Mouse (Mus musculus) liver, embryonic 12.5 days (tissue): ENCODE data around the gene Chadl. TPM values are rescaled to one million over a fixed set of nuclear protein-coding genes. Genes with fewer than 3 reads are reported as not detected.

ENCODE experiments used
- ATAC-seq: fragments of 200-750 bp; cut with Nextera tagmentation; 2 replicates; pipeline ENCODE4 v1.8.0; 2017; ENCODE audit warnings: moderate number of reproducible peaks, mild to moderate bottlenecking, moderate library complexity
- H3K27ac ChIP-seq: fragments of 300-500 bp; sonication (generic); 2 replicates; pipeline ENCODE4 v1.5.1; 2016; ENCODE audit warnings: mild to moderate bottlenecking
- H3K27me3 ChIP-seq: fragments of 300-500 bp; sonication (generic); replicated peaks from 2 replicates; pipeline ENCODE4 v1.6.1; 2016; ENCODE audit warnings: mild to moderate bottlenecking, moderate library complexity
- H3K36me3 ChIP-seq: fragments of 300-500 bp; sonication (generic); 2 replicates; pipeline ENCODE4 v1.6.1; 2016; ENCODE audit warnings: mild to moderate bottlenecking, moderate library complexity
- H3K4me1 ChIP-seq: fragments of 300-500 bp; sonication (generic); 2 replicates; pipeline ENCODE4 v1.6.1; 2016
- H3K4me2 ChIP-seq: fragments of 300-500 bp; sonication (generic); 2 replicates; pipeline ENCODE4 v1.6.1; 2016; ENCODE audit warnings: mild to moderate bottlenecking, moderate library complexity
- H3K4me3 ChIP-seq: fragments of 300-500 bp; sonication (generic); 2 replicates; pipeline ENCODE4 v1.5.1; 2016; ENCODE audit warnings: mild to moderate bottlenecking, moderate library complexity
- H3K9ac ChIP-seq: fragments of 300-500 bp; sonication (generic); 2 replicates; pipeline ENCODE4 v1.6.1; 2016; ENCODE audit warnings: mild to moderate bottlenecking, moderate library complexity
- H3K9me3 ChIP-seq: fragments of 300-500 bp; sonication (generic); replicated peaks from 2 replicates; pipeline ENCODE4 v1.6.1; 2016; ENCODE audit warnings: mild to moderate bottlenecking, moderate library complexity
- WGBS: fragments of 180-500 bp; shearing (Covaris S2); methylation state at CpG from one replicate; pipeline ENCODE4 v1.1.7; 2016; ENCODE audit not compliant: insufficient replicate concordance; 5-methylcytosine and 5-hydroxymethylcytosine counted together
- polyA plus RNA-seq: library from polyadenylated mRNA; unstranded; fragments of >200 nt; fragmentation: Nextera tagmentation; extraction: Ambion mirVana; gene quantifications from 2 replicates; pipeline ENCODE4 v1.2.1, GENCODE M21; 2016

Chadl gene
- polyA plus RNA-seq, 1 experiment from 2014 or later, result 0.48 TPM

DNA sequence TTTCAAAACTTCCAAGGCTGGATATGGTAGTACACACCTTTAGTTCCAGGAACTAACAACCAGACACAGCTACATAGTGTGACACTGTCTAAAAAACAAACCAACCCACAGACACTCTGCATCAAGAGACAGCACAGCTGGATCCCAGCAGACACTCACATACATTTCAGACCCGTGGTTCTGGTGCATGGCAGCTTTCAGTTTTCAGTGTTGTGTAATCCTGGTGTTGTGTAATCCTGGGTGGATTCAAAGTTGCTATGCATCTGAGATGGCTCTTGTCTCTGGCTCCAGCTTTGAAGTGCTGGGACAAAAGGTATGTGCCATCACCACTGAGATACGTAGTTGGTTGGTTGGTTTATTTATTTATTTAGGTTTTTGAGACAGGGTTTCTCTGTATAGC lies 1.4 kb upstream of the Chadl start:
- H3K4me1 ChIP-seq, result peaks cover 20% of the 10 kb centered on the region
- H3K4me3 ChIP-seq, result no peak overlapping the region
- WGBS, result 38% methylated on average over 2 of the region's 2 CpGs
- ATAC-seq, result no peak
- no peak overlapping the region for H3K27ac ChIP-seq
- H3K9me3 ChIP-seq, result no peaks in the 10 kb centered on the region
- no peak overlapping the region for H3K4me2 ChIP-seq
- peaks cover 40% of the 10 kb centered on the region for H3K27me3 ChIP-seq
- H3K36me3 ChIP-seq, result peaks cover 18% of the 10 kb centered on the region
- no peak overlapping the region for H3K9ac ChIP-seq

DNA sequence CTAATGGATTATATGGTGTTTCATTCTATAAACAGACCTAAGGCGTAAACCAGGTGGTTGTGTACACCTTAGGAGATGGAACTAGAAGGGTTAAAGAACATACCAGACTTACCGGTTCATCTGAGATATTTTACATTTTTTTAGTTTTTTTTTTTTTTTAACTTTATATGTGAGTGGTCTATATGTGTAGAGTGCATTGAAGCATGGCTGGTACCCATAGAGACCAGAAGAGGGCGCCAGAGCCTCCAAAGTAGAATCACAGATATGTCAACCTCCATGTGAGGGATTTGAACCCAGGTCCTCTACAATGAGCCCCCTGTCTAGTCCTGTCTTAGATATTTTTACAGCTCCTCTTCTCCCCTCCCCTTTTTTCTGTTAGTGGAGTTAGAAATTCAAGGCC lies 760 bp upstream of the Chadl start:
- Histone ChIP-seq H3K36me3 (peaks cover 11% of the 10 kb centered on the region), H3K4me3 (no peak overlapping the region), H3K4me1 (peaks cover 19% of the 10 kb centered on the region), H3K27ac (no peak overlapping the region), H3K4me2 (no peak overlapping the region), H3K9me3 (no peaks in the 10 kb centered on the region), H3K9ac (no peak overlapping the region), H3K27me3 (peaks cover 47% of the 10 kb centered on the region)
- ATAC-seq, result no peak
- WGBS, result 42% methylated on average over 3 of the region's 3 CpGs

GRCm38 (mm10) chr15:81694891-81695290 lies 2.2 kb downstream of the Chadl start:
- Histone ChIP-seq H3K27ac (no peak overlapping the region), H3K9me3 (no peaks in the 10 kb centered on the region), H3K4me1 (peaks cover 19% of the 10 kb centered on the region), H3K4me3 (peak overlapping the region; percentile 55), H3K4me2 (peak overlapping the region; percentile 77), H3K27me3 (peaks cover 66% of the 10 kb centered on the region), H3K9ac (peak overlapping the region; percentile 62; the same call in 1 of the 2 replicates), H3K36me3 (no peaks in the 10 kb centered on the region)
- ATAC-seq, result no peak
- WGBS, result 36% methylated on average over 18 of the region's 19 CpGs

GRCm38 (mm10) chr15:81693967-81694881 lies 2.9 kb downstream of the Chadl start:
- H3K36me3 ChIP-seq, result no peaks in the 10 kb centered on the region
- peaks cover 19% of the 10 kb centered on the region for H3K4me1 ChIP-seq
- ATAC-seq, result peak; percentile 67
- H3K4me3 ChIP-seq, result peak overlapping the region; percentile 55
- peak overlapping the region; percentile 62 for H3K9ac ChIP-seq
- H3K27me3 ChIP-seq, result peaks cover 66% of the 10 kb centered on the region
- H3K27ac ChIP-seq, result no peak overlapping the region
- WGBS, result 2% methylated on average over 103 of the region's 107 CpGs
- H3K9me3 ChIP-seq, result no peaks in the 10 kb centered on the region
- peak overlapping the region; percentile 77 for H3K4me2 ChIP-seq

GRCm38 (mm10) chr15:81693366-81693966 lies 3.6 kb downstream of the Chadl start:
- Histone ChIP-seq H3K36me3 (peaks cover 4% of the 10 kb centered on the region), H3K4me3 (peak overlapping the region; percentile 55), H3K4me2 (peak overlapping the region; percentile 77), H3K27ac (no peak overlapping the region), H3K4me1 (peaks cover 19% of the 10 kb centered on the region), H3K9me3 (no peaks in the 10 kb centered on the region), H3K9ac (peak overlapping the region; percentile 62), H3K27me3 (peaks cover 66% of the 10 kb centered on the region)
- no peak for ATAC-seq
- 8% methylated on average over 41 of the region's 41 CpGs for WGBS

GRCm38 (mm10) chr15:81680301-81680805 lies 16.7 kb downstream of the Chadl start:
- ATAC-seq, result no peak
- Histone ChIP-seq H3K36me3 (peaks cover 89% of the 10 kb centered on the region), H3K4me1 (no peaks in the 10 kb centered on the region), H3K27ac (no peak overlapping the region), H3K9ac (no peak overlapping the region), H3K27me3 (no peaks in the 10 kb centered on the region), H3K4me2 (no peak overlapping the region), H3K9me3 (no peaks in the 10 kb centered on the region), H3K4me3 (no peak overlapping the region)
- 90% methylated on average over 4 of the region's 4 CpGs for WGBS

GRCm38 (mm10) chr15:81676637-81677036 lies 20.4 kb downstream of the Chadl start:
- 79% methylated on average over 3 of the region's 3 CpGs for WGBS
- Histone ChIP-seq H3K4me2 (no peak overlapping the region), H3K27ac (no peak overlapping the region), H3K9ac (no peak overlapping the region), H3K9me3 (no peaks in the 10 kb centered on the region), H3K36me3 (peaks cover 80% of the 10 kb centered on the region), H3K4me3 (no peak overlapping the region), H3K4me1 (no peaks in the 10 kb centered on the region), H3K27me3 (no peaks in the 10 kb centered on the region)
- ATAC-seq, result no peak

- ATAC-seq, result no peak
- peaks cover 76% of the 10 kb centered on the region for H3K36me3 ChIP-seq
These were observed 26.9 kb downstream of the Chadl start for GRCm38 (mm10) chr15:81670231-81670640.

GRCm38 (mm10) chr15:81666957-81667356 lies 30.1 kb downstream of the Chadl start:
- ATAC-seq, result no peak
- WGBS, result 83% methylated on average over 10 of the region's 10 CpGs
- no peaks in the 10 kb centered on the region for H3K27me3 ChIP-seq

More at GRCm38 (mm10) chr15:81670231-81670640, 26.9 kb downstream of the Chadl start:
- Histone ChIP-seq H3K9ac (no peak overlapping the region), H3K4me3 (no peak overlapping the region), H3K27ac (no peak overlapping the region), H3K27me3 (no peaks in the 10 kb centered on the region), H3K9me3 (no peaks in the 10 kb centered on the region), H3K4me1 (peaks cover 5% of the 10 kb centered on the region), H3K4me2 (no peak overlapping the region)
- 77% methylated on average over 4 of the region's 4 CpGs for WGBS

DNA sequence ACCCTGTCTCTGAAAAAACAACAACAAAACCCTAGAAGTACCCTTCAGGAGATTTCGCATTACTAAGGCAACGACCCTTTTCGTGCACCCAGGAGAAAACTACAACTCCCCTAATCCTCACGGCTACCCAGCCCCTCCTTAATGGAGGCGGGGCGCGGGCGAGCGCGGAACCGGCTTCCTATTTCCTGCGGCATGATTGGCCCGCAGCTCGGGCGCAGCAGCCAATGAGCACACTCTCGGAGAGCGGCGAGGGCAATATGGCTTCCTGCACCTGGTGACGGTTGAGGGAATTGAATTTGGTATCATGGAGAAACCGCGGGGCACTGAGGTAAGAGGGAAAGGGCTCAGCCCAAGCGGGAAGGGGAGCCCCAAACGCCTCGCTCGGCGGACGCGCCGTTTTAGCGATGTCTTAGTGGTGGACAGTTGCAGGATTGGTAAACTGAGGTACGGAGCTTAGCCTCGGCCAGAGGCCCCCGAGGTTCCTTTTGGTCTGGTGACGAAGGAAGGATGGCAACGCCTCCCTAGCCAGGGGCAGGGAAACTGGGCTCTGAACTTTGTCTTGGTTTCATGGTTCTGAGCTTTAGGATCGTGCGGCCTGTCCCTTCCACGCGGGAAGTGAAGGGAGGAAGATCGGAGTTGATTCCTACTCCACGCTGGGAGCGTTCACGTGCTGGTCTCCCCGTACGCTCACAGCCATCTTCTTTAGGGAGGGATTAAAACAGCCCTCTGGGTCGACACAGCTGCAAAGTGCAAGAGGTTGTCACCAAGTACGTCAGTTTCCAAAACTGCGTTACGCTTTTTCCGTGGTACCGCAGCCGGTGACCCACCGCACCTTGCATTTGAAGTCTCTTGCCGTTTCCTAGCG lies 33.2 kb downstream of the Chadl start, which contains the start of gene L3mbtl2:
Gene L3mbtl2 (plus strand): TSS at position 193 of the 865 bp plus-strand sequence.
- H3K36me3 ChIP-seq, result peaks cover 22% of the 10 kb centered on the region
- peak within 1 kb of the TSS; percentile 74 for H3K27ac ChIP-seq
- H3K9me3 ChIP-seq, result no peaks in the 10 kb centered on the region
- peak within 1 kb of the TSS; percentile 73 for H3K4me3 ChIP-seq
- peak within 1 kb of the TSS; percentile 75 for H3K9ac ChIP-seq
- H3K4me1 ChIP-seq, result peaks cover 18% of the 10 kb centered on the region
- no peaks in the 10 kb centered on the region for H3K27me3 ChIP-seq
- WGBS, result under 1% methylated on average over 55 of the region's 55 CpGs
- peak within 1 kb of the TSS; percentile 91 for H3K4me2 ChIP-seq
- peak; percentile 99 for ATAC-seq

More at GRCm38 (mm10) chr15:81666957-81667356, 30.1 kb downstream of the Chadl start:
- Histone ChIP-seq H3K9me3 (no peaks in the 10 kb centered on the region), H3K27ac (no peak overlapping the region), H3K36me3 (peaks cover 52% of the 10 kb centered on the region), H3K4me3 (no peak overlapping the region), H3K4me2 (no peak overlapping the region), H3K9ac (no peak overlapping the region), H3K4me1 (peaks cover 18% of the 10 kb centered on the region)

GRCm38 (mm10) chr15:81663281-81663680 lies 33.8 kb downstream of the Chadl start:
- Histone ChIP-seq H3K36me3 (peaks cover 16% of the 10 kb centered on the region), H3K27ac (no peak overlapping the region), H3K4me1 (peaks cover 18% of the 10 kb centered on the region), H3K9ac (no peak overlapping the region), H3K9me3 (no peaks in the 10 kb centered on the region), H3K4me2 (peak overlapping the region; percentile 91), H3K4me3 (peak overlapping the region; percentile 73), H3K27me3 (no peaks in the 10 kb centered on the region)
- no peak for ATAC-seq
- WGBS, result 51% methylated on average over 10 of the region's 10 CpGs
